Mouse (Mus musculus): ENCODE data around the gene Zscan21.

Zscan21 gene

DNA sequence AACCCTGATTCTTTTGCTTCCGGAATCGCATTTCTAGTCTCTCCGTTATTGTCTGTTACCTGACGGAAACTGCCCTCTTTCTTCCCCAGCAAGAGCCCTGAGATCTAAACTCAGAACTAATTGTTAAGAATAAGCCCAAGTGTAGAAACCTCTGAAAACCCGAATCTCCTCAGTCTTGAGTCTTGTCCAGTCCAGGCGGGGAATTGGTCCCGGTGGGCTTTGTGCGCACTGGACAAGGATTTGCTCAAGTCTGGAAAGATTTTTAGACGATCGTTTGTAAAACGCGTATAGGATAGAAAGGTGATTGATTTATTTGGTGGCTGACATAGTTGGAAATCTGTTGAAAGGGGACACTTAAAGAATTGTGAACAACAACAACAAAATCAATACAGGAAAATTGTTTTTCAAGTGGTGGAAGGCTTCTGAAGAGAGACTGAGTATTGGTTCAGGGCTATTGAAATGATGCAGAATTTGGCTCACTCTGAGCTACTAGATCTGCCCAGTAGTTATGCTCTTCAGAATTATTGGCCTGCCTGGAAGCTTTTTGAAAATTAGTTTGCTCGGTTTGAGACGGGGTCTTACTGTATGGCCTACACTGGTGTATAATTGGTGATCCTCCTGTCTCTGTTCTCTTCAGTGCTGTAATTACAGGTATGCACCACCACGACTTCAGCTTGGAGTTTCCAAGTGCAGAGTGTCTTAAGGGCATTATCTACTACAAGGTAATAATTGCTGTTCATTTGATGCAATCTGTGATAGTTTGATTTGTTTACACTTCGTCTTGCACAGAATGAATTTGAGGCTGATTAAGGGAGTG, 704 bp downstream of the Zscan21 start:
- no peak for DNase-seq (ENCODE audit: low read depth, low spot score)

DNA sequence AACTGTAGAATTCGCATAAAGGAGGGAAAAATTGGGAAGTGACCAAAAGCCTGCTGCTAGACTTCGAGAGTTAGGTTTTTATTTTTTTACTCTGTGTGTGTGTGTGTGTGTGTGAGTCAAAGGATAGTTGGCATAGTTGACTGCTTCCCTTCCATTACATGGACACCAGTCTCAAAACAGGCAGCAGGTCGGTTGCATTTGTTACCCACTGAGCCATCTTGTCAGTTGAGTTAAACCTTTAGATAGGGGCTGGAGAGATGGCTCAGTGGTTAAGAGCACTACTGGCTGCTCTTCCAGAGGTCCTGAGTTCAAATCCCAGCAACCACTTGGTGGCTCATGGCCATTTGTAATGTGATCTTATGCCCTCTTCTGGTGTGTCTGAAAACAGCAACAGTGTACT, 1.3 kb downstream of the Zscan21 start:
- no peak for DNase-seq (ENCODE audit: low read depth, low spot score)

- DNase-seq (ENCODE audit: low read depth, low spot score), result no peak
Observed at GRCm38 (mm10) chr5:138132425-138133064, 15.8 kb downstream of the Zscan21 start.

GRCm38 (mm10) chr5:138137257-138137656, 20.6 kb downstream of the Zscan21 start:
- no peak for DNase-seq (ENCODE audit: low read depth, low spot score)

DNA sequence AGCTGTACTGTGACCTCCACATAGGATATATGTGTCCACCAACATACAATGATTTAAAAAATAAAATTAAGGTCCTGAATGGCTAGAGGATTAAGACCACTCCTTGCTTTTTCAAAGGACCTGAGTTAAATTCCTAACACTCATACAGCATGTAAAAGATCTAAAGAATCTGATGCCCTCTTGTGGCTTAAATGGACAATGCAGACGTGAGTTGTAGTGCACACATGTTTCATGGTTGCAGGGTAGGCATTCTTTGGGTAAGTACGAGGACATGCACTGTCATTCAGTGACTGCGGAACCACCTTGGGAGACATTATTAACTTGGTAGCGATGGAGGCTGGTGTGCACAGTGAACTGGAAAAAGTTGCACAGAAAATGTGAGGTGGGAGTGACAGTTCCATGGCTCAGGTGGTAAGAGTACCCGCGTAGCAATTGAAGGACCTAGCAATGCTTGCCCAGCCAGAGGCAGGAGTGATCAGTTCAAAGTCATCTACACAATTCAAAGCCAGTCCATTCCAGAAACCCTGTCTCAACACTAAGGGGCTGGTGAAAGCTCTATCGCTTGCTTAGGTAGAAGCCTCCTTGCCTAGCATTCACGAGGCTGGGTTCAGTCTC, 21.3 kb downstream of the Zscan21 start:
- DNase-seq (ENCODE audit: low read depth, low spot score), result no peak

DNA sequence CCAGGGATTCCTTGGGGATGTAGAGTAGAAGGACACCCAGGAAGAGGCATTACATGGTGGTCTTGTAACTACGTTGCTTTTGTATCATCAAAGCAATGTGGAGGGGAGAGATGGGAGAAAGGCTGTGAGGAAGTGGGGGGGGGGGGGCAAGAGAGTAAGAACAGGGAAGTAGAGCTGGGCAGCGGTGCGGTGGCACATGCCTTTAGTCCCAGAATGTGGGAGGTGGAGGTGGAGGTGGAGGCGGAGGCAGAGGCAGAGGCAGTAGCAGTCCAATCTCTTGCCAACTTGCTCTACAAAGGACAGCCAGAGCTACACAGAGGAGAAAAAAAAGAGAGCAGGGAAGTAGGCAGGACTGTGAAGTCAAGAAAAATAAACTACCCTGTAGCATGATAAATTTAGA, 21.9 kb downstream of the Zscan21 start:
- no peak for DNase-seq (ENCODE audit: low read depth, low spot score)

DNA sequence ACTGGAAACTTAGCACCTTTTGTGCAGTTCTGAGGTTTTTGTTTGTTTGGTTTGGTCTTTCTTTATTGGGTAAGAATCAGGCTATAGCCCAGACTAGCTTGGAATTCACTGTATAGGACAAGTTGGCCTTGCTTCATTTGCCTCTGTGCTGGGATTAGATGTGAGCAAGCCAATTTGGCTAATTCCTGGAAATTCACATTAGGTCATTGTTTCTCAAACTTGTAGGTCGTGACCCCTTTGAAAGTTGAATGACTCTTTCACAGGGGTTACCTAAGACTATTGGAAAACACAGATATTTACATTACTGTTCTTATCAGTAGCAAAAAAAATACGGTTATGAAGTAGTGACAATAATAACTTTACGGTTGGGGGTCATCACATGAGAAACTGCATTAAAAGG, 37.7 kb downstream of the Zscan21 start:
- DNase-seq (ENCODE audit: low read depth, low spot score), result no peak

DNA sequence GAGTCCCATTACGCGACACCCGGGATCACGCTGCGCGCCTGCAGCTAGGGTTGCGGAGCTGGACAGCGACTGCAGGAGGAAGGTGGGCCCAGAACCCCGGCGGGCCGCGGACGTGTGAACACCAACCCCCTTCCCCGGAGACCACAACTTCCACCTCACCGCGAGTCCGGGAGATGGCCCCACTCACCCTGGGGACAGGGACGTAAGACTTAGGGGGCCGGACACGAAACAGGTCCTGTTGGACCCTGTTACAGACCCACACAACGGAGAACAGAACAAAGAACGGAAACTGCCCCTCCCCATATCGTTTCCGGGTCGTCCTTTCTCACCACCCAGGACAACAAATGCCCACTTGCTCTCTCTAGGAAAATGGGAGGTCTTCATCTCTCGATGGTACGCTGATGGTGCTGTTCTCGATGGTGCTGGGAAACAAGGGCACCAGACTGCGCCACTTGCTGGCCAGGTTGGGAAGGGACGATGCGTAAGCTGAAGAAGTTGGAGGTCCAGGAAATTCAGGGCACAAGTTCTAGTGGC, 38.8 kb downstream of the Zscan21 start, which contains the start of gene Zfp113:
Gene Zfp113, minus strand, starts transcription at position 302 of the 534 bp plus-strand sequence.
- peak; percentile 85 for DNase-seq (ENCODE audit: low read depth, low spot score)

GRCm38 (mm10) chr5:138160224-138160762, 43.6 kb downstream of the Zscan21 start:
- DNase-seq (ENCODE audit: low read depth, low spot score), result no peak

DNA sequence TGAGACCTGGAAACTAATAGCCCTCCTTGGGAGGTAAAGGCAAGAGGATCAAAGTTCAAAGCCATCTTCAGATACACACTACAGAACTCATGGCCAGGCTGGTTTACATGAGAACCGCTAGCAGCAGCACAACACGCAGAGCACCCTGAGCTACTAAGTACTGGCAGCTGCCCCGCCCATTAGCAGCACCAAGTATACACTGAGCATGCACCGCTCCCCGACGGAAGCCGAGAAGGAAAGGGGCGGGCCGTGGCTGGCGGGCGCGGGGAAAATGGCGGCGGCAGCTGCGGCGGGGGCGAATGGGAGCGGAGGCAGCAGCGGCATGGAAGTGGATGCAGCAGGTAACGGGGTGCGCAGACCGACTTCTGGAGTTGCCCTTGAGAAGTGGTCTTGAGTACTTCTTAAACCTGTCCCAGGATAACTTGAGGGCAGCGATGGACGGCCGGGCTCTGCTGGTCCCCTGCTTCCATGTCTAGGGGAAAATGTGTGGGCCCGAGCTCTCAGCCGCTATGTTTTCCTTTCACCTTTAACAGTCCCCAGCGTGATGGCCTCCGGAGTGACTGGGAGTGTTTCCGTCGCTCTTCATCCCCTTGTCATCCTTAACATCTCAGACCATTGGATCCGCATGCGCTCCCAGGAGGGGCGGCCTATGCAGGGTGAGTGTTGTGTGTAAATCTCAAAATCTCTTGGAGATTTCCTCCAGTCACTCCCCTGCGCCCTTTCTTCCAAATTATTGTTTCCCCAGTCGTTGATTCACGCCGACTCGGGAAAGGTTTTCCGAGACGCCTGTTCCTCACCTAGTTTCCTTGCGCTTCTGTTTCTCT, 44.4 kb downstream of the Zscan21 start, which contains the start of gene Cops6:
Gene Cops6, plus strand, starts transcription at position 230 of the 824 bp plus-strand sequence.
- no peak for DNase-seq (ENCODE audit: low read depth, low spot score)

- no peak for DNase-seq (ENCODE audit: low read depth, low spot score)
Observed at GRCm38 (mm10) chr5:138163046-138163445, 46.3 kb downstream of the Zscan21 start.

DNA sequence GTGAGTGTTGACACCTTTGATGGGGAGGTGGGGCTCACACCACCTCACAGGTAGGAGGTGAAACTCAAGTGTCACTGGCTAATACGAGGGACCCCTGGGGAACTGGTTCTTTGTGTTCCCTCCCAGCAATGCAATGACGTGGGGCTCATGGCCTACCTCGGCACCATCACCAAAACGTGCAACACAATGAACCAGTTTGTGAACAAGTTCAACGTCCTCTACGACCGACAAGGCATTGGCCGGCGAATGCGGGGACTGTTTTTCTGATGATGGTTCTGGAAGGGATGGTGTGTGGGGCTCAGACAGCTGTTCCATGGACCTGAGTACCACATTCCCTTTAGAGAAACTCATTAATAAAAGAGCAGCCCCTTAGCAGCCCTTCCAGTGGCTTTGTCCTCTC, 46.9 kb downstream of the Zscan21 start:
- DNase-seq (ENCODE audit: low read depth, low spot score), result no peak

GRCm38 (mm10) chr5:138165594-138165993, 48.9 kb downstream of the Zscan21 start:
- no peak for DNase-seq (ENCODE audit: low read depth, low spot score)

DNA sequence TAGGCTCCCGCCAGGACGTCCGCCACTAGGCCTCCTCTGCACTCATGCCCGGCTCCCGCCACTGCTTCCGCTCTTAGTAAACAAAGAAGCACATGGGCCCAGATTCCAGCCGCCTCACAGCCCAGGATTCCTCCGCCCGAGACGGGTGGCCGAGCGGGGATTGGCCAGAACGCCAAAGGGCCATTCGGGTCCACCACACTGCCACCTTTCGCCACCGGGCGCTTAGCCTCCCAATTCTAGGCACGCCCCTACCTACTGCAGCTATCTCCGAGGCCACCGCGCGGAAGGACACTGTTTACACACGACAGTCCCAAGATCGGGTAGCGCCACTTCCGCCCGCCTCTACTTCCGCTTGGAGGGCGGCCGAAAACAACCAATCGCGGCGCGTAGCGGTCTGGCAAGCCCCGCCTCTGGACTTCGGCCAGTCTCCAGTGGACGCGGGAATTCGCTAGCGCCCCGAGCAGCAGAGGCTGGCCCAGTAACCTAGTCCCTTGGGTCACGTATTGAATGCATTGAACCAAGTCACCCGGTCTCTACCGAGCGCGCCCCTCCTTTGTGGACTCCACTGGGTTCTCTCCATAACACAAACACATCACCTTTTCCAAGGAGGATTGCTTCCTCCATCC, 54.3 kb downstream of the Zscan21 start:
- DNase-seq (ENCODE audit: low read depth, low spot score), result peak; percentile 84

DNA sequence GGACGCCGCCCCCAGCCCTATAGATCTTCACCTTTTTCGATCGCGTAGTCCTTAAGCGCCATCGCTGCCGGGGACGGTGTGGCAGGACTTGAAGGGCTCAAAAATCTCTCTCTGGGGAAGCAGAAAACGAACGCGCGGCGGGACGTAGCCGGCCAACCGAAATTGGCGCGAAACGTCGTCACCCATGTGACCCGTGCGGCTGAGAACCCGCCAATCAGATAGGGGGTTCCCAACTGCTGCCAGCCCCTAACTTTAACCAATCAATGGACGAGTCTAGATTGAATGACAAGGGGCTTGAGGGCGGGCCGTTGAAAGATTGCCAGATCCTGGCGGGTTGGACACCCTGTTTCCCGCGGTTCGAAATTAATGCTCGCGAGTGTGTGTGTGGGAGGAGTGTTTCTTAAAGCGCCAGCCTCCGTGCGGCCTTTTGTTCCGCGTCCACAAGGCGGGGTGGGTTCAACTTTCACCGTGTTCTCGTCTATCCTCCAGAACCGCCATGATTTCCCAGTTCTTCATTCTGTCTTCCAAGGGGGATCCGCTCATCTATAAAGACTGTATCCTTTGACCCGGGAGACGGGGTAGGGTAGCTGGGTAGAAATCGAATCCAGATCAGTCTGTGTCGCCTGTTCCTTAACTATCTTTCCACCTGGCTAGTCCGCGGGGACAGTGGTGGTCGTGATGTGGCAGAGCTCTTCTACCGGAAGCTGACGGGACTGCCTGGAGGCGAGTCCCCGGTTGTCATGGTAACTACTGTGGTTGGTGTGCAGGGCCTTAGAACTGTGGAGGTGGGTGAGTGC, 55.2 kb downstream of the Zscan21 start, which contains the start of the genes Ap4m1 and Mcm7:
Gene Ap4m1, plus strand, starts transcription at position 308 of the 797 bp plus-strand sequence.
Gene Mcm7, minus strand, starts transcription at position 728 of the 797 bp plus-strand sequence.
- peak; percentile 87 for DNase-seq (ENCODE audit: low read depth, low spot score)

GRCm38 (mm10) chr5:138173217-138173616, 56.5 kb downstream of the Zscan21 start:
- DNase-seq (ENCODE audit: low read depth, low spot score), result no peak
